Mouse (Mus musculus) spleen, adult 2 months (tissue): ENCODE measurements around the gene Bbs9. TPM values are rescaled to one million over a fixed set of nuclear protein-coding genes. Genes with fewer than 3 reads are reported as not detected.

Experiments
- DNase-seq, 2 experiments: peaks; one replicate each; pipeline versions ENCODE4 v3.0.0 to v3.0.0-alpha.2; 2012 to 2021; ENCODE audit warnings: low spot score in 2 of 2, low read depth in 1 of 2
- H3K27ac ChIP-seq: fragments of 200-500 bp; 2 replicates; pipeline ENCODE4 v1.5.1; 2012; ENCODE audit warnings: low read length, inconsistent platforms; ENCODE audit not compliant: insufficient read depth
- H3K27me3 ChIP-seq: fragments of 200-500 bp; 2 replicates; pipeline ENCODE4 v1.6.1; 2012; ENCODE audit warnings: mild to moderate bottlenecking, moderate library complexity, low read length, inconsistent platforms; ENCODE audit not compliant: control insufficient read depth, insufficient read depth
- H3K36me3 ChIP-seq: fragments of 200-500 bp; 2 replicates; pipeline ENCODE4 v1.6.1; 2012; ENCODE audit warnings: mild to moderate bottlenecking, low read length, inconsistent platforms; ENCODE audit not compliant: control insufficient read depth, insufficient read depth
- H3K4me1 ChIP-seq: fragments of 200-500 bp; 2 replicates; pipeline ENCODE4 v1.6.1; 2011; ENCODE audit warnings: inconsistent platforms; ENCODE audit not compliant: control insufficient read depth, insufficient read depth, insufficient read length
- H3K4me3 ChIP-seq: fragments of 200-500 bp; 2 replicates; pipeline ENCODE4 v1.5.1; 2011; ENCODE audit warnings: mild to moderate bottlenecking, inconsistent platforms; ENCODE audit not compliant: insufficient read depth, insufficient read length; ENCODE audit errors: extremely low read depth
- CTCF ChIP-seq: fragments of 200-500 bp; IDR thresholded peaks from 2 replicates; pipeline ENCODE4 v1.5.1; 2011; ENCODE audit warnings: mild to moderate bottlenecking, inconsistent platforms; ENCODE audit not compliant: insufficient read depth, insufficient read length, insufficient replicate concordance; ENCODE audit errors: extremely low read depth
- POLR2A ChIP-seq: fragments of 200-500 bp; IDR thresholded peaks from 2 replicates; pipeline ENCODE4 v1.6.1; 2011; ENCODE audit warnings: low read depth, low read length, inconsistent platforms
- WGBS: fragments of 180-500 bp; shearing (Covaris S2); methylation state at CpG from one replicate; pipeline ENCODE4 v1.1.7; 2018; 5-methylcytosine and 5-hydroxymethylcytosine counted together
- polyA plus RNA-seq: library from polyadenylated mRNA; depleted of rRNA; stranded (reverse); fragments of >200 nt; gene quantifications from 2 replicates; pipeline ENCODE4 v1.2.3, GENCODE M21; 2012

The Bbs9 gene
- polyA plus RNA-seq, 1 experiment = 11.5 TPM

DNA sequence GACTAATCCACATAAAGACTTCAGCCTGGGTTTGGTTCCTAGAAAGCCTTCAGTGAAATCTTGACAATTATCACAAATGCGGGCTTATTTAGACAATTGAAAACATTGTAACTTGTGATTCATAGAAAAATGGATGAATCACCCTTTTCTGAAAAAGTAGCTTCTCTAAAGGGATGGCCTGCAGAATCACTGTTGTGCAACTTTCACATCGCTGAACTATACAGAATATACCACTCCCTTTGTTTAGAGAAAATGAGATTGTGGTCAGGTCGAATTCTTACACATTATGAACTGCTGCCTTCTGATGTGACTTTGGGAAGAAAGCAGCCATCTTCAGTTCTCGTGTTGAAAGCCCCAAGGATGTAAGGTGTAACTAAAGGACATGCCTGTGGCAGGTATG, 313.3 kb downstream of the Bbs9 start:
- Histone ChIP-seq H3K4me3 (no peak overlapping the region), H3K36me3 (no peaks in the 10 kb centered on the region; the same call in 1 of the 2 replicates), H3K27me3 (no peaks in the 10 kb centered on the region), H3K4me1 (no peaks in the 10 kb centered on the region), H3K27ac (no peak overlapping the region)
- 89% methylated on average over 4 of the region's 4 CpGs for WGBS
- no peak for DNase-seq
- no peak for TF ChIP-seq POLR2A

DNA sequence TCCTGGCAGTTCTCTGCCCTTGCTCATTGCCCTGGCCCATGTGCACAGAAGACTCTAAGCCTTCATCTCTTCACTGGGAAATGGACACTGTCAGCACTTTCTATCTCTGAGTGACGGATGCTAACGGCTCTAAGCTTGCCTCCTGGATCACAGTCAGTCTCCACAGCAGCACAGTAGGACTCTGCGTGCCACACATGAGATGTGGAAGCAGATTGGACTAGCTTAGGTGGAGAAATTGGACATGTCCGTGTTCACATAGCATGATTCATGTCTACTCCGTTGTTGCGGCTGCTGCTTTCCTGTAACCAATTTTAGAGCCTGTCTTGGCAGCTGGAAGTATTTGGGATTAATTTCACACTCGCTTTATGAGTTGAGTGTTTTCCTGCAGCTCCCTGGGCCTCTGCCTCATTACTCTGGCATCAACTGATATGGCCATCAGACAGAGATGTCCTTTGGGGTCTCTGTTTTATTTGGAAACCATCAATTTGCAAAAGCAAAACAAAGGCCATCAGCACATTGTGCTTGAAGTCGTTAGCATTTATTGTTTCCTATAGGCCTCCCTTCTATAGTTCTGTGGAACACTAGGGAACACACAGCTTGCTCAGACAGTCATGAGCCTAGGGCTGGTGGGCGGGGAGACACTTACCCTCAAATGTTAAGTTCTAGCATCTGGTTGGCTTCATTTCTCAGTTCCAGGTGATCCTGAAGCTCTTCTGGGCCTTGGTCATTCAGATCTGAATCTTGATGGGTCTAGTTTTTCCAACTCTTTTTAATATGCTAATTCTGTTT, 314.1 kb downstream of the Bbs9 start:
- no peaks in the 10 kb centered on the region for H3K4me1 ChIP-seq
- no peaks in the 10 kb centered on the region; the same call in 1 of the 2 replicates for H3K36me3 ChIP-seq
- no peak overlapping the region for H3K27ac ChIP-seq
- H3K4me3 ChIP-seq = no peak overlapping the region
- TF ChIP-seq CTCF = no peak
- TF ChIP-seq POLR2A = no peak
- H3K27me3 ChIP-seq = no peaks in the 10 kb centered on the region
- 92% methylated on average over 9 of the region's 9 CpGs for WGBS
- no peak for DNase-seq

DNA sequence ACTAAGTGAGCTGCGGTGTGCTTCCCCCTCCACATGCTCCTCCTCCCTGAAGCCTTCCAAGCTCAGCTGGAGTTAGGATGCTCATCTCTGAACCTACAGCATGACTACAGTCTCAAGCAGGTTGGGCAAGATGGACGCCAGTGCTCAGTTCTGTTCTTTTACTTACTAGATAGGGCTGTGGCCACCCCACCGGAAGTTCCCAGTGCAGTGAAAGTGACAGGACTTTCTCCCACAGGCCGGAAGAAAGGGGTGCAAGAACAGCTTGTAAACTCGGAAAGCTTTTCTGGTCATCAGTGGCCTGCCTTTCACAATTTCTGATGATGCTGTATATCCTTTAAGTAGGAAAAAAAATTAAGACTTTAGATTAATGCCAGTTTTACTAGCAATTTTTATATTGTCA, 315.7 kb downstream of the Bbs9 start:
- TF ChIP-seq POLR2A (no peak), CTCF (no peak)
- no peak for DNase-seq
- WGBS = 70% methylated on average over 5 of the region's 5 CpGs
- Histone ChIP-seq H3K4me3 (no peak overlapping the region), H3K36me3 (no peaks in the 10 kb centered on the region; the same call in 1 of the 2 replicates), H3K27me3 (no peaks in the 10 kb centered on the region), H3K27ac (no peak overlapping the region), H3K4me1 (no peaks in the 10 kb centered on the region)

DNA sequence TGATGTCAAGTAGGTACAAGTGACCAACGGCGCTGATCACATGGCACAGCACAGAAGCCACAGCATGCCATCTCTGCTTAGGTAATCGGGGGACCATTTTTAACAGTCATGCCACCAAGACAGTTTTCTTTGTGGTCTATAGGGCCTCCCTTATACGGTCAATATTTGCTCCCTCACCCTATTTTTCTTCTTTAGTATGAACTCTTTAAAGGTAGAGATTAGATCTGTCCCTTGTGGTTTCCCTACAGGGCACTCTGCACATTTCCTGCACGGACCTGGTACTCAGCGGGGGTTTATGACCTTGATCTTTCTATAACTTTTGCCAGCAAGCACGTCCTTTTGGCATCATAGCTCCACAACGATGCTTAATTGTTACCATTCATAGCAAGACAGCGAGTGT, 316.2 kb downstream of the Bbs9 start:
- WGBS = 27% methylated on average over 9 of the region's 9 CpGs
- DNase-seq = no peak
- TF ChIP-seq POLR2A = no peak
- no peak for TF ChIP-seq CTCF
- H3K27me3 ChIP-seq = no peaks in the 10 kb centered on the region
- no peak overlapping the region for H3K27ac ChIP-seq
- H3K36me3 ChIP-seq = no peaks in the 10 kb centered on the region; the same call in 1 of the 2 replicates
- H3K4me1 ChIP-seq = no peaks in the 10 kb centered on the region
- no peak overlapping the region for H3K4me3 ChIP-seq

DNA sequence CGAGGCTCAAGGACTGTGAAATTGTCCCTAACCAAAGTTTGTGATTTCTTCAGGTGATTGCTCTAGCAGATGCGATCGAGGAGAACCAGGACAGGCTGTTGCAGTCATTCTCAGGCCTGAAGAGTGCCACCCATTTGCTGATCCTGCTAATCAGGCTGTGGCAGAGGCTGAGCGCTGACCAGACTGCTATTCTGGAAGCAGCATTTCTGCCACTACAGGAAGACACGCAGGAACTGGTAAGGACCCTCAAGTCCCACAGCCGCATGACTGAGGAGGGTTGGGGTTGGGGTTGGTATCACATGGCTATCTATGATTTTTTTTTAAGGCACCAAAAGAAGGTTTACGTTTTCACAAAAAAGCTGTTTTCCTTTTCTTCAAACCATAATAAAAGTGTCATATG, 318.2 kb downstream of the Bbs9 start:
- no peak for DNase-seq

DNA sequence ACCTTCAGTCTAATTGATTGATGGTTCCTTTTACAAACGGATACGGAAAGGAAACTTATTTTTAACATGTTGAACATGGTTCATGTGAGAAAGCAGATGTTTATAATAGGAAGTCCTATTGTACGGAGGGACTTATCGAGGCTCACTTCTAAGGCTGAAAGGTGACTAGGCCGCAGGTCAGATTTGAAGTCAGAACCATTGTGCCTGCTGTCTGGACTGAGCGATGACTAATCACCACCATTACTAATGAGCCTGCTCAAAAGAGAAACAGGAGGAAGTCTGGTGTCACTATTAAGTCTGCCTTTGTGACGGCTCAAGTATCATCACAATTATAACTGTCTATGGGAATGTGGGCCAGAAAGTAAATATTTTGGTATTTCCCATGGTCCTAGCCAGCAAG, 325.2 kb downstream of the Bbs9 start:
- no peak for DNase-seq
- H3K27me3 ChIP-seq = no peaks in the 10 kb centered on the region
- H3K36me3 ChIP-seq = no peaks in the 10 kb centered on the region; the same call in 1 of the 2 replicates
- TF ChIP-seq POLR2A = no peak
- TF ChIP-seq CTCF = no peak
- no peak overlapping the region for H3K27ac ChIP-seq
- 53% methylated on average over 7 of the region's 7 CpGs for WGBS
- H3K4me1 ChIP-seq = no peaks in the 10 kb centered on the region
- no peak overlapping the region for H3K4me3 ChIP-seq

More for the DNA sequence above, 318.2 kb downstream of the Bbs9 start:
- TF ChIP-seq CTCF (no peak), POLR2A (no peak)
- Histone ChIP-seq H3K27ac (no peak overlapping the region), H3K4me1 (no peaks in the 10 kb centered on the region), H3K36me3 (no peaks in the 10 kb centered on the region; the same call in 1 of the 2 replicates), H3K4me3 (no peak overlapping the region), H3K27me3 (no peaks in the 10 kb centered on the region)
- WGBS = 25% methylated on average over 7 of the region's 7 CpGs

DNA sequence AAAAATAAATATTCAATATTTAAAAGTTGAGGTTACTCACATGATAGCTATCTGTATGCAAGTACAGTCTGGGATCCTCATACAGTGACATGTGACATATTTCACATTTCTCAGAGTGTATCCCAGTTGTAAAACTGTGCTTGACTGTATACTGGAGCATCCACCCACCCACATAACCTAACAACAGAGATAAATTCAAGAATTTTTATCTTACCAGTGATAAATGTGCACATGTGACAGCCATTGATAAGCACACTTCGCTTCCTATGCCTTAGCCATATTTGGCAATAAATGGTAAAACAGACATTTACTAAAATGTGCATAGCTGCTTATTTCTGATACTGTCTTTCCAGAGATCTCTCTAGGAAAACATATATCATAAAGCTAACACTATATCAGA, 330.5 kb downstream of the Bbs9 start:
- TF ChIP-seq POLR2A = no peak
- no peak for TF ChIP-seq CTCF
- 82% methylated on average over 1 of the region's 1 CpGs for WGBS
- H3K27ac ChIP-seq = no peak overlapping the region
- H3K27me3 ChIP-seq = no peaks in the 10 kb centered on the region
- no peak overlapping the region for H3K4me3 ChIP-seq
- no peak for DNase-seq
- H3K36me3 ChIP-seq = no peaks in the 10 kb centered on the region
- no peaks in the 10 kb centered on the region for H3K4me1 ChIP-seq

DNA sequence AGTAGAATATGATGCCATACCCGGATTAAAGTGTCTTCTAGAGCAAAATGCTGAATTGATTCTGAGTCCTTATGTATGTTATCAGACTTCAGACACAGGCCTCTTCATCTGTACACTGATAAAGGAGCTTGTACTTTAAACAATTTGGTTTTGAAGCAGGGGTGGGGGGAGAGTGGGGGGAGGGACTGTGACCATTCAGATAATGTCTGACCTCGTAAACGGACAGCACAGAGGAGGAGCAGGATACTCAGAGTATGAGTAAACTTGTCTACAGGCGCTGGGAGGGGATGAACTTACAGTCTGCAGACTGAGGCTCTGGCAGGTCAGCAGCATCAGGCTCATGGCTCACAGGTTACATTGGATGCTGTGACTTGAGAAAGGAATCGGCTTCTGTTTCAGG, 331.0 kb downstream of the Bbs9 start:
- H3K4me3 ChIP-seq = no peak overlapping the region
- H3K27ac ChIP-seq = no peak overlapping the region
- WGBS = 80% methylated on average over 5 of the region's 5 CpGs
- DNase-seq = no peak
- H3K36me3 ChIP-seq = no peaks in the 10 kb centered on the region
- TF ChIP-seq CTCF (no peak), POLR2A (no peak)
- H3K4me1 ChIP-seq = no peaks in the 10 kb centered on the region
- no peaks in the 10 kb centered on the region for H3K27me3 ChIP-seq
